Mouse (Mus musculus): ENCODE data around the gene Cfap73.
A peak's percentile ranks its signal among the peaks of the same experiment; 100 is the strongest.

Cfap73 gene

DNA sequence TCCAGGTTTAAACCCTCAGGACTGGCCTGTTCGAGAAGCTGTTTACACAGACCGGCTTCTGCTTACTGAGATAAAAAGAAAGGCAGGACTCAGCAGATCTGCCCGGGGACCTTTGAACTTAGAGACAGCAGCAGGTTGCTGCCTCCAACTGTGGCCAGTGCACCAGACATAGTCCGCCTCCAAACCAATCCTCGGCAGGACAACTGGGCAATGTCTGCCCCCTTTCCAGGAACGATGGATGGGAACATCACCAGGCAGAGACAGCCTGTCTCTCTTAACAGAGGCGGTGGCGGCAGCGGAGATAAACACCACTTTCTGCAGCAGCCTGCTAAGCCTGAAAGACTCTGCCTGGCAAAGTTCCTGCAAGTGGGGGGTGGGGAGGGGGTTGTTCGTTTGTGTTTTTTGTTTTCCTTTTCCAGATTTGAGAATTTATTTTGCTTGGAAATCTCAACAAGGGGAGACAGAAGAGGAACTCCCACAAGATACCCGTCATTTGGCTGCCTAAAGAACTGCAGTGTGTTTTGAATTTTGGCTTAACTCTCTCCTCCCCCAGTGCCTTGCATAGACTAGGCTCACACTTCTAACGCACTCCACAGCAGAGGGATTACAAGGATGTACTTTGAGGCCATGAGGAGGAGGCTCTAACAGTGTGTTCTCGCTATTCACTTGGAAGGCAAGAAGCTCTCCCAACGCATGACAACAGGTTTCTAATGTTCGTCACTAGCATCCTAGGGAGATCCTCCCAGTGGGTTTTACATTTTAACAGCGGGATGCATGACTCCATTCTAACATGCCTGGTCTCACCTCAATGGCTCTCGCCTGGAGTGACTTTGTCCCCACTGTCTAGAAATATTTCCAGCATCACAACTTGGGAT lies 47.1 kb downstream of the Cfap73 start:
- peak; percentile 52 for DNase-seq (ENCODE audit: low read depth, low spot score)

DNA sequence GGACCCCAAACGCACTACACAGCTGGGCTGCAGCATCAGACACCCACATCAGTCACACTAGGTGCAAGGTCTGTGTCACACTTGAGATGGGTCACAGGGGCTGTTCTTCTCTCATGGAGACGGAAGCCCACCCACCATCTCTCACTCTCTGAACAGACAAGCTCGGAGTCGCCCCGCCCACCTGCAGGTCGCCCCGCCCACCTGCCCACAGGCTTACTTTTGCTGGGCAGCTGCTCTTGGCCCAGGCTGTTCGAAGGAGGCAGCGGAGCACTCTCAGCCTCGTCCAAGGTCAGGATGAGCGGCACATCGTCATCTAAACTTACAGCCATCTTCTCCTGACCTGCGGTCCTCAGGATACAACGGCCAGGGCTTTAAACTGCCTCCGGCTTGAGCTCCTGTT lies 49.1 kb downstream of the Cfap73 start:
- DNase-seq (ENCODE audit: low read depth, low spot score): no peak

GRCm38 (mm10) chr5:120583511-120583910 lies 50.5 kb downstream of the Cfap73 start:
- no peak for DNase-seq (ENCODE audit: low read depth, low spot score)

- DNase-seq (ENCODE audit: low read depth, low spot score): no peak
Measured at GRCm38 (mm10) chr5:120582002-120582401, 52.0 kb downstream of the Cfap73 start.

GRCm38 (mm10) chr5:120579898-120580626 lies 54.0 kb downstream of the Cfap73 start:
- no peak for DNase-seq (ENCODE audit: low read depth, low spot score)

GRCm38 (mm10) chr5:120579211-120579897 lies 54.7 kb downstream of the Cfap73 start:
- no peak for DNase-seq (ENCODE audit: low read depth, low spot score)

- DNase-seq (ENCODE audit: low read depth, low spot score): no peak
Measured at GRCm38 (mm10) chr5:120578504-120579081, 55.4 kb downstream of the Cfap73 start.

Measured in c-Kit-negative CD71-positive TER-119-positive erythroid progenitor cells, embryonic 14.5 days (primary cell).